Mouse (Mus musculus): ENCODE measurements at regions not wholly inside any gene's neighbourhood (a gene's known extent, or its start where the extent isn't known, plus 50 kb on each side); places are given as distances from the start of the nearest gene placed in this dataset.

- DNase-seq (ENCODE audit: low read depth, low spot score), result no peak
Observed at GRCm38 (mm10) chr2:30717566-30718328, 85.7 kb downstream of the 1700001O22Rik start.

GRCm38 (mm10) chr2:30716580-30717565, 86.6 kb downstream of the 1700001O22Rik start:
- no peak for DNase-seq (ENCODE audit: low read depth, low spot score)

- no peak for DNase-seq (ENCODE audit: low read depth, low spot score)
Observed at GRCm38 (mm10) chr2:30715720-30716310, 87.6 kb downstream of the 1700001O22Rik start.

- DNase-seq (ENCODE audit: low read depth, low spot score), result no peak
Observed at GRCm38 (mm10) chr2:30713535-30713934, 89.9 kb downstream of the 1700001O22Rik start.

GRCm38 (mm10) chr2:30712841-30713401, 90.5 kb downstream of the 1700001O22Rik start:
- DNase-seq (ENCODE audit: low read depth, low spot score), result no peak

GRCm38 (mm10) chr2:30711853-30712498, 91.5 kb downstream of the 1700001O22Rik start:
- no peak for DNase-seq (ENCODE audit: low read depth, low spot score)

GRCm38 (mm10) chr2:30711476-30711852, 92.0 kb downstream of the 1700001O22Rik start:
- no peak for DNase-seq (ENCODE audit: low read depth, low spot score)

GRCm38 (mm10) chr2:30710895-30711294, 92.6 kb downstream of the 1700001O22Rik start:
- DNase-seq (ENCODE audit: low read depth, low spot score), result no peak

GRCm38 (mm10) chr2:30709386-30709884, 94.0 kb downstream of the 1700001O22Rik start:
- no peak for DNase-seq (ENCODE audit: low read depth, low spot score)

GRCm38 (mm10) chr2:30708762-30709385, 94.6 kb downstream of the 1700001O22Rik start:
- no peak for DNase-seq (ENCODE audit: low read depth, low spot score)

- peak; percentile 79 for DNase-seq (ENCODE audit: low read depth, low spot score)
Observed at GRCm38 (mm10) chr2:30708001-30708683, 95.3 kb downstream of the 1700001O22Rik start.

GRCm38 (mm10) chr2:30707099-30708000, 96.1 kb downstream of the 1700001O22Rik start:
- DNase-seq (ENCODE audit: low read depth, low spot score), result no peak

- DNase-seq (ENCODE audit: low read depth, low spot score), result no peak
Observed at GRCm38 (mm10) chr2:30706036-30706435, 97.4 kb downstream of the 1700001O22Rik start.

- no peak for DNase-seq (ENCODE audit: low read depth, low spot score)
Observed at GRCm38 (mm10) chr2:30703308-30703707, 100.2 kb downstream of the 1700001O22Rik start.

GRCm38 (mm10) chr2:30702711-30703110, 100.8 kb downstream of the 1700001O22Rik start:
- no peak for DNase-seq (ENCODE audit: low read depth, low spot score)

- no peak for DNase-seq (ENCODE audit: low read depth, low spot score)
Observed at GRCm38 (mm10) chr2:30700890-30701289, 102.6 kb downstream of the 1700001O22Rik start.

- DNase-seq (ENCODE audit: low read depth, low spot score), result no peak
Observed at GRCm38 (mm10) chr2:30700471-30700870, 103.0 kb downstream of the 1700001O22Rik start.

GRCm38 (mm10) chr2:30699797-30700454, 103.5 kb downstream of the 1700001O22Rik start:
- DNase-seq (ENCODE audit: low read depth, low spot score), result no peak

Measured in mesoderm, embryonic 11.5 days (tissue).